Mouse (Mus musculus): Measurements from ENCODE around the gene Stk19.
"Not testable (repeated sequence)": the region's sequence is repeated elsewhere in the genome, so short reads cannot be mapped to it uniquely, and the experiment has no call there.

Stk19 gene

DNA sequence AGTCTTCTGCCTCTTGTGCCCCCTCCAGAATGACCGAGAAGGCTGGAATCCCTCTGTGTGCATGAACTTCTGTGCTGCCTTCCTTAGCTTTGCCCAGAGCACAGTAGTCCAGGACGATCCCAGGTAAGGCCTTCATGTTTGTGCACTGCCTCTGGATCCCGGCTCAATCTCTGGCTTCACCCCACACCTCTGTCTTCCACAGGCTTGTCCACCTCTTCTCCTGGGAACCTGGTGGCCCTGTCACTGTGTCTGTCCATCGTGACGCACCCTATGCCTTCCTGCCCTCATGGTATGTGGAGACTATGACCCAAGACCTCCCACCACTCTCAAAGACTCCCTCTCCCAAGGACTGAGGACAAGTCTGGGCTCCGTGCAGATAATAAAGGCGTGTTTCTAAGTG lies 2.0 kb upstream of the Stk19 start:
- DNase-seq: no peak

DNA sequence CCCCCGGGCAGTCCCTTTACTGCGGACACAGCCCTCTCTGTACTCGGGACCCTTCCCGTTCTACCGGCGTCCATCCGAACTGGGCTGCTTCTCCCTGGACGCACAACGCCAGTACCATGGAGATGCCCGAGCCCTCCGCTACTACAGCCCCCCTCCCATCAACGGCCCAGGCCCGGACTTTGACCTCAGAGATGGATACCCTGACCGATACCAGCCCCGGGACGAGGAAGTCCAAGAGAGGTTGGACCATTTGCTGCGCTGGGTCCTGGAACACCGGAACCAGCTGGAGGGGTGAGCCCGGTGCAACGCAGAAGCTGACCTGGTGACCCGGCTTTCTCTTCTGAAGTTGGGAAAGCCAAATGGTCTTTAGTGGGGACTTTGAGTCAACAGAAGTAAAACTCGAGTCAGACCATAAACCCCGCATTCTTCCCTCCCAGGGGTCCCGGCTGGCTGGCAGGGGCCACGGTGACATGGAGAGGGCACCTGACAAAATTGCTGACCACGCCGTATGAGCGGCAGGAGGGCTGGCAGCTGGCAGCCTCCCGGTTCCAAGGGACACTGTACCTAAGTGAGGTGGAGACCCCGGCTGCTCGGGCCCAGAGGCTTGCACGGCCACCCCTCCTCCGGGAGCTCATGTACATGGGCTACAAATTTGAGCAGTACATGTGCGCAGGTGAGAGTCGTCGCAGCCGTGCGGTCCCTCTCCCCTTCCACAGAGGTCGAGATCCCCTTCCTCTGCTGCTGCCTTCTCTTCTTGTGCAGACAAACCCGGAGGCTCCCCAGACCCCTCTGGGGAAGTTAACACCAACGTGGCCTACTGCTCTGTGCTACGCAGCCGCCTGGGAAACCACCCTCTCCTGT lies 949 bp upstream of the Stk19 start:
- peak; percentile 41 for DNase-seq

DNA sequence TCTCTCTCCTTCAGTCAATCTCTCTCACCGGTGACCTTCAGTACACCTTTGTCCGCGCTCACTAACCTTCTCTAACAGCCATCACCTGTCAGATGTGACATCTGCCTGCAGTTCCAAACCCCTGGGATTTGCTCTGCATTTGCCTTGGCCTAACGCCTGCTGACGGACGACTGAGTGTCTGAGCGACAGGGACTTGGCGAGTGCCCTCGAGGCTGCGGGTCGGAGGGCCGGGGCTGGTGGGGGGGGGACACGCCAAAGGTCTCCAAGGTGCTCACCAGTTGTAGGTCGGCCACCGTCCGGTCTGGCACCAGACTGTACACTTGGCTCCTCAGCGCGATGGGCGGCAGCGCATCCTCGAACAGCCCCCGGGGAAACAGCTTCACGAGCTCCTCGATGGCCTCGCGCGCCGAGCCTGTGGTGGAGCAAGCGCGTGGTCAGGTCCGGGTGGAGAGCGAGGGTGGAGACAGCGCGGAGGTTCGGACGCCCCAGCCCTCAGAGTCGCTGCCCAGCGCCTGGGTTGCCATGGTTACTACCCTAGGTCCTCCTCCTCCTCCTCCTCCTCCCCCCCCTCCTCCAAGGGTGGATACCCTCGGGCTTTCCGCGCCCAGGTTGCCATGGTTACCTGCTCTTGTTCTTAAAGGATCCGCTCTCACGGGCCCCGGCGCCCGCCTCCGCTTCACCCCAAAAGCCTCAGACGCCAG lies 440 bp downstream of the Stk19 start:
- DNase-seq: no peak

DNA sequence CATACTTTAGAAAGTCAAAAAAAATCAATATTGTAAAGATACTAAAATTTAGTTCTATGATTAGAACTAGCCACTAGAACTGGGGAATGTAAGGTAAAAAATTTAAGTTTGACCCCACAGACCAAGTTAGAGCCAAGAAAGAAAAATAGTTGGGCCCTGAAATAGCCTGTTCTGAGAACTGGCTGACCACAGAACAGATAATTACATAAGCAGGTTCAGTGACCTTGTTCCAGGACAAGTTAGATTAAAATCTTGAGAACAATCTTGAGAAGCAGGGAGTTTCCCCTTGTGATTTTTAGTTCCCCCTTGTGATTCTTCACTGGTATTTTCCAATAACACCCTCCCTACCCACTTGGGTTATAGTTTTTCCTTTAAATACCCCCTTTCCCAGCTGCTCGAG lies 6.0 kb downstream of the Stk19 start:
- not testable (repeated sequence) for DNase-seq

DNA sequence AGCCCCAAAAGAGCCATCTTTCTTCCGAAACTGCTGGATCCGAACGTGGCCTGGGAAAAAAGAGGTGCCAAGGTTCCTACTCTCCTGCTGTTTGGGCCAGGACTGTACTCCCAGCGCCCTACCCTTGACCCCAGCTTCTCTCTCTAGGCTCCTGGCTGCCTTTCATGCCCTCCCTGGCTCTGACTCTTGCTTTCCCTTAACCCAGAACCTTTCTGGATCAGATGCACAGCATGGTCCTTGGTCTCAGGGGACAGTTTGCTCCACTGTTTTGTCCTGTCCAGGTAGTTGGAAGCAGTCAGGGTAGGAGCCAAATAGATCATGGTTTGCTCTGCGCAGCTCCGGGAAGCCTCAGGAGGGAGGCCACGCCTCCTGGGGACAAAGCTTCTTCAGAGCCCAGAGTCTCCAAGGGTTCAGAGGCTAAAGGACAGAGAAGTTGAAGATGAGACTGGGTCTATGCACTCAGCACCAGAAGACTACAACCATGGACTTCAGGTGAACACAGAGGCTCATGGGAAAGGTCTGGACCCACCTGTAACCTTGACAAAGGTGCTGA lies 21.9 kb downstream of the Stk19 start:
- DNase-seq: no peak

DNA sequence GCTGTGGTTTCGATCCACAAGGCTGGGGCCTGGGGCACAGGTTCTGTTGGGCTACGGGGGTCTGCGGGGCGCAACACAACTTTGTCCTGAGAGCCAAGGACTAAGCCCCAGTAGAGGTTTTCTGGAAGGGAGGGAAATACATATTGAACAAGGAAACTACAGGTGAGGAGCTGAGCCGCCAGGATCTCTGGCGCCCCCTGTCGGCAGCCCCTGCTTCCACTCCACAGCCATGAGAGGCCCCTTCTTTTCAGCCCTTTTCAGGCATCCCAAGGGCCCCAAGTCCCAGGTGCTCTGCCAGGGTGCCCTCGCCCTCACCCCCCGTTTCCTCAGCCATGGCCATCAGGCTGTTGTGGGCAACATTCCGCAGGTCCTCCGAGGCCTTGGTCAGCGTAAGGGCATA lies 23.0 kb downstream of the Stk19 start:
- not testable (repeated sequence) for DNase-seq

DNA sequence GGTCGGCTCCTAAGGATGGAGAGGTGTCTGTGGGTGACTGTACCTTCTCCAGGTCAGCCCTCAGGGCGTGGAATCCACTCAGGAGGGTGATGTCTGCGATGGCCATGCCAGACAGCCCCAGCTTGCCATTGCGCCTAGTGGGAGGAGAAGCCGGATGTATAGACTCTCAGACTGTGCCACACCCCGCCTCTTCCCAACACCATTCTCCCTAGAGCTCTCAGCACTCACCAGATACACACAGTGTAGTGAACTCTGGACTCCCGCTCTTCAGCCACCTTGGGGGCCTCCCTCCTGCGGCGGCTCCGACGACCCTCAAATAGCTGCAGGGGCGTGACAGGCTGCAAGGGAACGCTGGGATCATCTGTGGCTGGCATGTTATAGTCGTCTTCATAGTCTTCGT lies 25.5 kb downstream of the Stk19 start:
- DNase-seq: no peak

DNA sequence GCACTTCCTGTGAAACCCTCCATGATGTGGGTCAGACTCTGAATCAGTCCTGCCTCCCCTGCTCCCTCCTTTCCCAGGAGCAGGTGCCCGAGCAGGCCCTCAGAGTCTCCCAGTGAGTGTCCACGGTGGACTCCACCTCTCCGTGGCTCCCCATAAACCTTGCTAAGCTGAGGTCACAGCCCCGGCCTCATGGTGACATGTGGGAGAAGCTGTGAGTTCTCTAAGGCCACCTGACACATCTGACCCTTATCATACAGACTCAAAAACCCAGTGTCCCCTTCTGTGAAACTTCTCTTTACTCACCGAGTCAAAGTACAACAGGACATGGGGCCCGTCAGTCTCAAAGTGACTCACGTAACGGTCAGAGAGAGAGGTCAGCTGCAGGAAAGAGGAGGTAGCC lies 25.9 kb downstream of the Stk19 start:
- DNase-seq: not testable (repeated sequence)

DNA sequence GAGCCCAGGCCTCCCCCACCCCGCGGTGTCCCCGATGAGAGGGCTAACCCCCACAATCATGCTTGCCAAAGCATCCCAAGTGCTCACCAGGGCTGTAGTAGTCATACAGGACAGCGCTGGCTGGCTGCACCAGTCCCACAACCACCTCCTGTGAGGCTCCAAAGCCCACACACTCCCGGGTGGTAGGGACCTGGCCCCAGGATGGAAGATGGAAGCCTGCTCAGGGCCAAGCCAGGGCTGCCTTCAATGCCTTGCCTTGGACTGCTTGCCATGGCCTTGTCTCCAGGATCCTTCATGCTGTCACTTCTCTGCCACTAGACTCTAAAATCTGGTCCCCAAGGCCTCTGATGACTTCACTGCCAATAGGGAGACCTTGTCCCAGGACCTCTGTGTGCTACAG lies 26.3 kb downstream of the Stk19 start:
- not testable (repeated sequence) for DNase-seq

DNA sequence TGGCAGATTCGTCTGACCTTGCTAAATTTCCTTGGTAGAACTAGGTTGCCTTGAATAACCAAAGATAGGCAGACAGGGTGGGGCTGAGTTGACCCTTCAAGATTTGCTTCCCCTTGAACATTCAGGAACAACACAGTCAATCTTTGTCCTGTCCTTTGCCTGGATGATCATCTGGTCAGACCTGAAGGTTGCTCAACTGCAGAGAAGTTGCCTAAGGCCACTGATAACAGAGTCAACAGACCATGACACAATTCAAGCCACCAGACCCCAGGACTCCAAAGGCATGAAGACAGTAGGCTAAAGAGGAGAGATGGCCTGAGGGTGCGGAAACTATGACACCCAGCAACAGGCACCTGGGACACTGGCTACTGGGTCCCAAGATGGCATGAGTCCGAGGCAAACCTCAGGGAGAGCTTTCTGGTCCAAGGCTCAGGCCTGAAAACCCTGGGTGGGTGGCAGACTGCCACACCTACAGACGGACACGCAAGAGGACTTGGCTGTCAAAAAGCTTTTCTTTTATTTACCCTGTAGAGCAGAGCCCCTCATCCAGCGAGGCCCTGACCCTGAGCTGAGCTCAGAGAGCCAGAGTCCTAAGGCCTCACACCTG lies 28.0 kb downstream of the Stk19 start:
- DNase-seq: no peak

DNA sequence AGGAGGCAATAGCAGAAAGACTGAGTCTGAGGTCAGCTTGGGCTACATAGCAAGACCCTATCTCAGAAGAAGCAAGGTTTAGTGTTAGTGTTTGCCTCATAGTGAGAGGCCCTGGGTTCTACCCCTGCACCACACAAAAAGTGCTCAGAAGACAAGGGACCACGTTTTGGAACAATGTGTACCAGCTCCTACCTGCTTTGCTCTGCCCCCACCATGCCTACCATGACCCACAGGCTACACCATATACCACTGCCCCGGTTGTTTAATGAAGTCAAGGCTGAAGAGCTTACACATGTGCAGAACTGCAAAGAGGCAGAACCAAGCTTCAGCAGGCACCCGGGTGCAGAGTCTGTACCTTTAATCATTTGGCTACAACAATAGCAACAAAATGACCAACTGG lies 29.6 kb downstream of the Stk19 start:
- DNase-seq: no peak

DNA sequence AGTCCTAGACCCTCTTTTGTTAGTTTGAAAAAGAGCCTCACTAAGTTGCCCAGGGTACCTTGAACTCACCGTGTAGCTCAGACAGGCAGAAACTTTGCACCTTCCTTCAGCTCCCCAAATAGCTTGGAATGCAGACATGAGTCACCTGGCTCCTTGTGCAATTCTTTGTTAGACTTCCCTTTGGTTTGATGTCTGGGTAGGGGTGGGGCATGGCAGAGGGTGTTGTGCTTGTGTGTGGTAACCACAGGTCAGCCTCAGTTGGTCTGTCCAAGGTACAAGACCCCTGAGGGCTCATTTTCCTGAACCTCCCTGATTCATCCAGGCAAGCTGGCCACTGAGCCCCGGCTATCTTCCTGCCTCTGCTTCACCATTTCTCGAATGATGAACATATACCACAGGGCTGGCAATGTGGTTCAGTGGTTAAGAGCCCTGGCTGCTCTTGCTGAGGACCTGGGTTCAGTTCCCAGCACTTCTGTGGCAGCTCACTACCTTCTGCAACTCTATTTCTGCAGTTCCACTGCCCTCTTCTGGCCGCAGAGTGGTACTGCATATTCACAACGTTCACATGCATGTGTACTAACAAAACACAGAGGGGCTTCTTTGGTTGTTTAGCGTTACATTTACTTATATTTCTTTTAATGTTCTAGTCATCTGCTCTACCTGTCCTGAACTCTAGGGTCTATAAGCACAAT lies 31.7 kb downstream of the Stk19 start:
- no peak for DNase-seq

DNA sequence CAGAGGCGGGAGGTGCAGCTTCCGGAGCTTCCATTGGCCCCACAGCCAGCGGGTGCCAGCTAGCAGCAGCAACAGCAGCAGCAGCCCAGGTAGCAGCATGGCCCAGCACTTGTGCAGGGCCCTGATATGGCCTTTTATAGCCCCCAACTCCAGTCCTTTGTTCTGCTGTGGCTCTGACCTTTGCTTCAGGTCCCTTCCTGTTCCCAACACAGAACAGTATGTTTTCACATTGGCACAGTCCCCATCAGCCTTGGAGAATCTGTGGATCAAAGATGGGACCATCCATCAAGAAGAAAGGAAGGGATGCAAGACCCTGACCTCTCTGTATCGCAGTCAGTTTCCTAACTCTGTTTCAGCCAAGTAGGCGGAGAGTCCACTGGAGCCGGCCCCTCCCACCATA lies 32.4 kb downstream of the Stk19 start, which contains the start of gene Cyp21a1:
Gene Cyp21a1 (minus strand): TSS at position 261 of the 400 bp plus-strand sequence.
- DNase-seq: not testable (repeated sequence)

DNA sequence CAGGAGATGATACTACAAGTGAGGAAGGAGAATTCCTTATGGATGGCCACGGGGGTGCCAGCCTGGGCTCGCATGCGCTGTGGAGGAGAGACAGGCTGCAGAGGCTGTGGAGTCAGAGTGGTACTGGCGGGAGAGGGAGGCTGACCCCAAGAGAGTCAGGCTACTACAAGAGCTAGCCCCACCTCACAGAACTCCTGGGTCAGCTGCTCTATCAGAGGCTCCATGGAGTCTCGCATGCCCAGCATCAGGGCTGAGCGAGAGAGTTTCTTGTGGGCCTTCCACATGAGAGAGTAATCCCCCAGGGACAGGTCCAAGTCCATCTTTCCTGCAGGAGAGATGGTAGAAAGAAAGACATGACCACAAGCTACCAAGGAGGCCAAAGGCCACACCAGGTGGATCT lies 33.4 kb downstream of the Stk19 start:
- not testable (repeated sequence) for DNase-seq

DNA sequence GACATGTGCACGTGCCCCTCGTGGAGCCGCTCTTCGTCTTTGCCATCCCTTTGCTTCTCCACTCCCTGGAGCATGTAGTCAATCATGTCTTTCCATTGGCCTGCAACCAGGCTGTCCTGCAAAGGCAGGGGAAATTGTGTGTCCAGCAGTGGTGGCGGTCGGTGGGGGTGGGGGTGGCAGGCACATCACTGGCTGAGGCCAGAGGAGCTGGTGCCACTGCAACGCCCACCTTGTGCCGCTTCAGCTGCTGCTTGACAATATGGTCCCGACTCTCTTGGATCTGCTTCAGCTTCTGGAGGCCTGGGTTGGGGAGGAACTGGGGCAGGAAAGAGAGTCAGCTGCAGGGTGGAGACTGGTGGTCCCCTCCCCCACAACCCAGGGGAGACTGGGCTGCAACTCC lies 34.0 kb downstream of the Stk19 start:
- not testable (repeated sequence) for DNase-seq

DNA sequence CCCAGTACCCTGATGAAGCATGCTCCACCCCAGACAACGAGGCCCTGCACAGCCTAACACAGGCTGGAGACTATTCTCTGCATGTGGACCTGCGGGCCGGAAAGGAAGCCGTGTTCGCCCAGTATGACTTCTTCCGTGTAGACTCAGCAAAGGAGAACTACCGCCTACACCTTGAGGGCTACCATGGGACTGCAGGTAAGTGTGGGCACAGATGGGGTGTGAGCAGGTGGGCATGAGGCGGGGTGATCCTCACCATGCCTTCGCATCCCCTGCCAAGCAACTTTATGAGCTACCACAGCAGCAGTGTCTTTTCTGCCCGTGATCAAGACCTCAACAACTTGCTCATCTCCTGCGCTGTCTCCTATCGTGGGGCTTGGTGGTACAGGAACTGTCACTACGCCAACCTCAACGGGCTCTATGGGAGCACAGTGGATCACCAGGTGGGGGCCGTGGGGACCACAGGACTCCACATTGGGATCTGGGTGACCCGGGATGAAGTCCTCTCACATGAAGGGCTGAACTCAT lies 35.9 kb downstream of the Stk19 start:
- not testable (repeated sequence) for DNase-seq

DNA sequence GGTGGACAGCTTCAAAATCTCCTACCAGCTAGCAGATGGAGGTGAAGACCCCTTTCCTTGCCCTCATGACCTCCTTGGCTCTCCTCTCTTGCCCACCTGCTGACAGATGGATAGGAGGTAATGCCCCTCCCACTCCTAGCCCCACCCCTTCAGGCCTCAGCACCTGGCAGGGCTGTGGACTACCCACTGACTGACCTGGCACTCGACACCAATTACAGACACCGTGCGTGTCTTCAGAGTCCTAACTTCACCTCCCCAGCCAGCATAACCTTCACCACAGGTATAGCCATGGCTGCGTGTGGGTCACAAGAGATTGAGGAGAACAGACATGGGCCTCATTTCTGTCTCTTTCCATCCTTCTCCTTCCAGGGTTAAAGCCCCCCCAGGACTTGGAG lies 37.2 kb downstream of the Stk19 start:
- DNase-seq: no peak

DNA sequence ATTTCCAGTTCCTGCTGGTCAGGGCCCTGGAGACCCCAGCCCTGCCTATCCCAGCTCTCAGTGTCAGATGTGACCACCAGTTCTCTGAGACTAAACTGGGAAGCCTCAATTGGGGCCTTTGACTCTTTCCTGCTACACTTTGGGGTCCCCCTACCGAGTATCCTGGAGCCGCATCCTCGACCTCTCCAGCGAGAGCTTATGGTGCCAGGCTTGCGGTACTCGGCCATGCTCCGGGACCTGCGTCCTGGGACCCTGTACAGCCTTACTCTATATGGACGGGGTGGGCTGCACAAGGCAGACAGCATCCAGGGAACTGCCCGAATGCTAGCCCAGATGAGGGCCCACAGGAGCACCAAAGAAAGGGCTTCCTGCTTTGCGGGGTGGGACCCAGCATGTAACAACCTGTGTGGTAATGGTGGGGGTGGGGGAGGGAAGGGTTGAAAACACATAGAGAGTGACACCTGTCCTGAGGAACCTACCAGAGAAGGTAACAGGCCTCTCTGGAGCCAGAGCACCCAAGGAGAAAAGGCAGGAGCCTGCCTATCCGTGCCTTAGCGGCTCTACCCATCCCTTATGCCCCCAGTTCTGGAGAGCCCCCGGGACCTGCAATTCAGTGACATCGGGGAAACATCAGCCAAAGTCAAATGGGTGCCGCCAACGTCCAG lies 37.7 kb downstream of the Stk19 start:
- no peak for DNase-seq

DNA sequence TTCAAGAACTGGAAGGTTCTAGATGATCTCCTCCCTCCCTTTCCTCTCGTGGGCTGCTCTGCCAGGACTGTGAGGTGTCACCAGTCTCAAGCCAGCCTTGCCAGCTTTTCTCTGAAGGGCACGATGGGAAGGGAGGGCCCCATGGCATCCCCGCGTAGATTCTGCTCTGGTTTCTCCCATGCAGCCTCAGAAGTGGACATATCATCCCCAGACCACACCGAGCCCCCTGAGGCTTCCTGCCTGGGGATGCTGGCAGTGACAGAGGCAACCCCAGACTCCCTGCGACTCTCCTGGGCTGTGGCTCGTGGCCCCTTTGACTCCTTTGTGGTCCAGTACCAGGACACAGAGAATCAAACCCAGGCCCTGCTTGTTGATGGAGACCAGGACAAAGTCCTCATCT lies 38.7 kb downstream of the Stk19 start:
- not testable (repeated sequence) for DNase-seq

DNA sequence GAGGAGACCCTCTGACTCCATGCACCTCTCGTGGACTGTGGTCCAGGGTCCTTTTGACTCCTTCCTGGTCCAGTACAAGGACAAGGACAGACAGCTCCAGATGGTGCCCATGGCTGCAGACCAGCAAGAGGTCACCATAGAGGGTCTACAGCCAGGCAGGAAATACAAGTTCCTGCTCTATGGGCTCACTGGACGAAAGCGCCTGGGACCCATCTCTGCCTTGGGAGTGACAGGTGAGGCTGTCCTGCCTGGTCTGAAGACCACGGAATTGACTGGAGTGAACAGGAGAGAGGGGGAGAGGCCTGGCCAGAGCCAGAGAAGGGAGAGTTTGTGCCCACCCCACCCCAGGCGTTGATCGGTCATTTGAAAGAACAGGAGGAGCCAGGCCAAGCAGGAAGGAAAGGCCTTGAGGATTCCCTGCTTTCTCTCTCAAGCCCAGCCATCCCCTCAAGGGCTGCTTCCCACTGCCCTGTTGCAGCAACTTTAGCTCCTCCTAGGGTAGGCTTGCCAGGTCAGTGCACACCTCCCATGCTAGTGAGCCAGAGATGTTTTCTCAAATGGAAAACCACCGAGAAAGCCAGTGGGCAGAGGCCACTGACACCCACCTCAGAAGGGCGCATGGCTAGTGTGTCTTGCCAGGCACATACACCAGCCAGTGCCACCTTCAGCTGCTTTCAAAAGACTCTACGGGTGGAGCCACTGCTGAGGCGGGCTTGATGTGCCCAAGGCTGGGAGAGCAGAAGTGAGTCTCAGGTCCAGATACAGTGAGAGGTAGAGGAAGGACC lies 39.3 kb downstream of the Stk19 start:
- DNase-seq: not testable (repeated sequence)
